Comparison of ENCODE assay signal across 28 mouse cellular contexts in the genomic region with DNA sequence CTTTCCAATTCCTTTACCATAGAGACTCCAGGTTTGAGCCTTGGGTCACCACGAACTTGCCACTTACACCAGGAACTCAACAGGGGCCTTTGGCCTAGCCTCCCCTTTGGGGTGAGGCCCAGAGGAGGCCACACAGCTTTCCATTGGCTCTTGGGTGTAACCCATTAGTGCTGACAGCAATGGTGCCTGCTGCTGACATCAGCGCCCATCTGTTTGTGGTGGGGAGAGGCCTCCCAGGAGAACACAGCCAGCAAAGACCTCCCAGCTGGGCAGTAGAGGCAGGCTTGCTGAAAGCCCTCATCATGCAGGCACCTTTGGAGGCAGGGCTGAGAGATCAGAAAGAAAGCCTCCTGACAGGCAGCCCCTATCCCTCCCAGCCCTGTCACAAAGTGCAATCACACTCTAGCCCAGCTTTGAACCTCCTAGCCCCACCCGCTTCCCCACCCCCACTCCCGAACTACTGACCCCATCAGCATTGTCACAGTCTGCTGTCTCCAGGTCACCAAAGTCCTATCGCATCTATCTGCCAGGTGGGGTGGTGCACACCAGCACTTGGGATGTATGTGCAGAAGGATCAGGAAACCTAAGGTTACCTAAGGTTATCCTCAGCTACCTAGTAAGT.
DNase-seq lines count a peak whose midpoint lies in the region; ATAC-seq and TF ChIP-seq lines count a peak whose summit lies in the region.
"Had no signal": no experiment of that assay in that cellular context is flagged by ENCODE, and none has a peak within 500 bp of the region (broad histone marks: within the 10 kb centered on the region; RNA-seq: fewer than 3 reads in every experiment).

No protein-coding gene starts in this region.

- no peak overlapping the region for H3K9ac ChIP-seq in liver, postnatal 0 days (replicated peaks)
- no peak overlapping the region for H3K9ac ChIP-seq in intestine, embryonic 16.5 days (ENCODE audit: low read depth, low read length)
- H3K9ac ChIP-seq in liver, embryonic 11.5 days (ENCODE audit: low read depth, low read length) = no peak overlapping the region
- no peak overlapping the region for H3K9ac ChIP-seq in liver, embryonic 16.5 days (ENCODE audit: low read depth, low read length)
- H3K9ac ChIP-seq: forebrain, embryonic 13.5 days; heart, embryonic 12.5 days; heart, embryonic 15.5 days; hindbrain, embryonic 13.5 days had no signal

- no peak overlapping the region for H3K27ac ChIP-seq in liver, postnatal 0 days (ENCODE audit: low read depth)
- H3K27ac ChIP-seq in intestine, embryonic 16.5 days (ENCODE audit: low read length) = no peak overlapping the region
- no peak overlapping the region for H3K27ac ChIP-seq in liver, embryonic 11.5 days (ENCODE audit: low read depth, low read length)
- H3K27ac ChIP-seq in liver, embryonic 16.5 days (ENCODE audit: low read length) = no peak overlapping the region
- H3K27ac ChIP-seq: forebrain, embryonic 10.5 days; forebrain, embryonic 13.5 days; heart, adult 2 months; heart, embryonic 15.5 days; hindbrain, embryonic 10.5 days; hindbrain, embryonic 13.5 days had no signal

- no peak for TF ChIP-seq CTCF in liver, postnatal 0 days (IDR thresholded peaks at IDR 0.05; ENCODE audit: low read depth)

- WGBS in liver, postnatal 0 days (ENCODE audit: insufficient replicate concordance) = 48% methylated on average over 5 of the region's 5 CpGs
- WGBS in intestine, embryonic 16.5 days = 53% methylated on average over 5 of the region's 5 CpGs
- 53% methylated on average over 5 of the region's 5 CpGs for WGBS in liver, embryonic 11.5 days
- WGBS in liver, embryonic 16.5 days (ENCODE audit: insufficient replicate concordance) = 58% methylated on average over 5 of the region's 5 CpGs

- H3K4me1 ChIP-seq in liver, postnatal 0 days (ENCODE audit: insufficient read depth) = peaks cover 6% of the 10 kb centered on the region
- H3K4me1 ChIP-seq in intestine, embryonic 16.5 days (ENCODE audit: control insufficient read depth, insufficient read depth, low read length) = peaks cover 10% of the 10 kb centered on the region; the same call in 1 of the 2 replicates
- H3K4me1 ChIP-seq in liver, embryonic 11.5 days (replicated peaks; ENCODE audit: control insufficient read depth, insufficient read depth, low read length) = peaks cover 2% of the 10 kb centered on the region; the same call in 1 of the 2 replicates
- no peaks in the 10 kb centered on the region; the same call in 1 of the 2 replicates for H3K4me1 ChIP-seq in liver, embryonic 16.5 days (ENCODE audit: control insufficient read depth, low read depth, low read length)
- H3K4me1 ChIP-seq: forebrain, embryonic 13.5 days; hindbrain, embryonic 13.5 days had no signal

- no peaks in the 10 kb centered on the region for H3K9me3 ChIP-seq in liver, postnatal 0 days (ENCODE audit: low read length)
- no peaks in the 10 kb centered on the region for H3K9me3 ChIP-seq in intestine, embryonic 16.5 days (ENCODE audit: control insufficient read depth, low read length)
- H3K9me3 ChIP-seq in liver, embryonic 11.5 days (ENCODE audit: control insufficient read depth, low read length) = no peaks in the 10 kb centered on the region
- H3K9me3 ChIP-seq in liver, embryonic 16.5 days (replicated peaks; ENCODE audit: control insufficient read depth, low read length) = no peaks in the 10 kb centered on the region
- H3K9me3 ChIP-seq: forebrain, embryonic 10.5 days; forebrain, embryonic 13.5 days; heart, embryonic 12.5 days; heart, embryonic 15.5 days; hindbrain, embryonic 10.5 days; hindbrain, embryonic 13.5 days had no signal

- no peaks in the 10 kb centered on the region for H3K27me3 ChIP-seq in liver, postnatal 0 days (ENCODE audit: insufficient read depth, low read length)
- H3K27me3 ChIP-seq in intestine, embryonic 16.5 days (replicated peaks; ENCODE audit: control insufficient read depth, insufficient read depth, low read length) = no peaks in the 10 kb centered on the region
- no peaks in the 10 kb centered on the region for H3K27me3 ChIP-seq in liver, embryonic 11.5 days (replicated peaks; ENCODE audit: control insufficient read depth, insufficient read depth, low read length)
- no peaks in the 10 kb centered on the region for H3K27me3 ChIP-seq in liver, embryonic 16.5 days (ENCODE audit: control insufficient read depth, insufficient read depth, low read depth, low read length)
- H3K27me3 ChIP-seq: forebrain, embryonic 13.5 days; heart, embryonic 12.5 days; heart, embryonic 15.5 days; hindbrain, embryonic 13.5 days had no signal

- no peak for TF ChIP-seq EP300 in liver, postnatal 0 days (IDR thresholded peaks at IDR 0.05; ENCODE audit: low read depth)

- no peak overlapping the region for H3K4me3 ChIP-seq in liver, postnatal 0 days (ENCODE audit: low read depth, low read length)
- no peak overlapping the region for H3K4me3 ChIP-seq in intestine, embryonic 16.5 days (ENCODE audit: low read length)
- no peak overlapping the region for H3K4me3 ChIP-seq in liver, embryonic 11.5 days (ENCODE audit: low read depth, low read length)
- H3K4me3 ChIP-seq in liver, embryonic 16.5 days (ENCODE audit: low read depth, low read length) = no peak overlapping the region
- H3K4me3 ChIP-seq: forebrain, embryonic 10.5 days; forebrain, embryonic 13.5 days; heart, adult 2 months; heart, embryonic 12.5 days; heart, embryonic 15.5 days; hindbrain, embryonic 10.5 days; hindbrain, embryonic 13.5 days had no signal

- no peaks in the 10 kb centered on the region for H3K36me3 ChIP-seq in liver, postnatal 0 days (replicated peaks; ENCODE audit: insufficient read depth, low read length)
- no peaks in the 10 kb centered on the region for H3K36me3 ChIP-seq in intestine, embryonic 16.5 days (ENCODE audit: control insufficient read depth, insufficient read depth, low read length)
- no peaks in the 10 kb centered on the region for H3K36me3 ChIP-seq in liver, embryonic 11.5 days (ENCODE audit: control insufficient read depth, insufficient read depth, low read length)
- no peaks in the 10 kb centered on the region for H3K36me3 ChIP-seq in liver, embryonic 16.5 days (ENCODE audit: control insufficient read depth, insufficient read depth)
- H3K36me3 ChIP-seq: forebrain, embryonic 10.5 days; heart, embryonic 12.5 days; heart, embryonic 15.5 days; hindbrain, embryonic 10.5 days; hindbrain, embryonic 13.5 days had no signal

- no peak for ATAC-seq in liver, postnatal 0 days
- peak; percentile 24; the same call in 1 of the 2 replicates for ATAC-seq in intestine, embryonic 16.5 days
- 0 out of 2 replicates have a peak, but pooled peaks have one; percentile 26 for ATAC-seq in liver, embryonic 11.5 days (replicated peaks; ENCODE audit: low FRiP score)
- 0 out of 2 replicates have a peak, but pooled peaks have one; percentile 11 for ATAC-seq in liver, embryonic 16.5 days (ENCODE audit: low read depth)
- ATAC-seq: CD4-positive, CD25-positive, alpha-beta regulatory T cell, adult 4 months; forebrain, embryonic 13.5 days; forebrain, embryonic 16.5 days; hindbrain, embryonic 16.5 days had no signal

- peak; percentile 48 for DNase-seq in liver
- no peak for DNase-seq in liver, postnatal 0 days
- DNase-seq in liver, embryonic 11.5 days (ENCODE audit: low spot score) = no peak
- DNase-seq in embryo, embryonic 9.5 days (ENCODE audit: extremely low spot score) = no peak
- DNase-seq in thymus, postnatal 10 days (ENCODE audit: low spot score in 2 of 2) = no peak
- DNase-seq: adrenal gland, adult 2 months; adrenal gland, postnatal 14 days; cerebellum, adult 11-12 months; cerebellum, adult 8-10 months; cerebellum, postnatal 10 days; cerebellum, postnatal 36 days; embryo, embryonic 11 days; gastrocnemius, postnatal 10 days; gastrocnemius, postnatal 36 days; heart, adult 2 months; heart, postnatal 10 days; heart, postnatal 36 days had no signal

- no peak overlapping the region for H3K4me2 ChIP-seq in liver, postnatal 0 days (ENCODE audit: low read depth, low read length)
- no peak overlapping the region for H3K4me2 ChIP-seq in intestine, embryonic 16.5 days (ENCODE audit: low read depth, low read length)
- 0 out of 2 replicates have a peak overlapping the region, but pooled peaks have one; percentile 16 for H3K4me2 ChIP-seq in liver, embryonic 11.5 days
- no peak overlapping the region for H3K4me2 ChIP-seq in liver, embryonic 16.5 days (ENCODE audit: low read depth, low read length)
- H3K4me2 ChIP-seq: forebrain, embryonic 13.5 days; heart, embryonic 12.5 days; heart, embryonic 15.5 days; hindbrain, embryonic 13.5 days had no signal
